In the genomic region with DNA sequence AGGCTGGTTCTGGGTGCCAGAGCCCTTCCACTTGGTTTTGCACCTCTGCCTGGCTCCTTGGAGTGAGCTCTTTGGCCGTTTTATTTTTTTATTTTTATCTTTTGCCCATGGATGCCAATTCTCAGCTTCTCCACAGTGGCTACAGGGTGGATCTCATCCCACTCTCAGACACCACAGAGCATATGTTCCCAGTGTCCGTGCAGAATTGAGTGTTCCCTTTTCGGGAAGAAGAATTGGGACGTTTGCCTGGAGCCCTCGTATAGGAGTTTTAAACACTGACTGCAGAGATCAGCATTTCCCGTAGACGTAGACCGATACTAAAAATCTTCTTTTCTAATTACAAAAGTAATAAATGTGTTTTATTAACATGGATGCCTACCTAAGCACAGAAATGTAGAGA, we compare ENCODE assay signal across 21 mouse cellular contexts. TPM values are rescaled to one million over a fixed set of nuclear protein-coding genes. Genes with fewer than 3 reads are reported as not detected.
DNase-seq lines count a peak whose midpoint lies in the region; TF ChIP-seq lines count a peak whose summit lies in the region.
"Had no signal": no experiment of that assay in that cellular context is flagged by ENCODE, and none has a peak within 500 bp of the region (broad histone marks: within the 10 kb centered on the region; RNA-seq: fewer than 3 reads in every experiment).

No protein-coding gene starts in this region.

- DNase-seq in layer of hippocampus, adult 2 months (ENCODE audit: low spot score in 2 of 2) = no peak
- DNase-seq in layer of hippocampus, postnatal 10 days (ENCODE audit: low spot score in 2 of 2) = no peak
- peak; percentile 60 for DNase-seq in right cerebral cortex, adult 18-20 months
- no peak for DNase-seq in right cerebral cortex, postnatal 4 days
- DNase-seq in right cerebral cortex, postnatal 10 days (ENCODE audit: low spot score in 2 of 2) = peak; percentile 44 to 46
- no peak for DNase-seq in natural killer cell, adult 2 months (ENCODE audit: low spot score in 2 of 2)
- no peak for DNase-seq in urinary bladder, postnatal 10 days (ENCODE audit: low spot score)
- DNase-seq: adrenal gland, adult 8-10 months; adrenal gland, postnatal 36 days; cerebellum, adult 11 months; cerebellum, adult 8-10 months; cerebellum, postnatal 14 days; embryo, embryonic 11 days; gastrocnemius, adult 2 months; gastrocnemius, postnatal 25 days; heart, postnatal 10 days; heart, postnatal 4 days had no signal

- H3K4me3 ChIP-seq in layer of hippocampus, adult 2 months = no peak overlapping the region
- H3K4me3 ChIP-seq: embryonic facial prominence, embryonic 15.5 days; erythroblast, embryonic 14.5 days; forebrain, embryonic 10.5 days; gastrocnemius, adult 2 months; hindbrain, embryonic 12.5 days had no signal

- TF ChIP-seq CTCF in layer of hippocampus, adult 2 months (conservative IDR thresholded peaks at IDR 0.05) = no peak

- H3K27ac ChIP-seq in layer of hippocampus, adult 2 months = peak overlapping the region; percentile 18; the same call in 1 of the 2 replicates
- H3K27ac ChIP-seq: embryonic facial prominence, embryonic 15.5 days; forebrain, embryonic 10.5 days; gastrocnemius, adult 2 months; hindbrain, embryonic 12.5 days had no signal

RNA-seq across cellular contexts. Expression of a gene that starts 53.1 kb away (rescaled TPM):
- total RNA-seq in layer of hippocampus, adult 2 months (2021) = 10 to 100 TPM; 53.3 to 54.7 TPM
- total RNA-seq in layer of hippocampus, postnatal 10 days (2021) = 10 to 100 TPM; 54.9 to 59.6 TPM

Comparison
In these comparisons a context has a peak if more than half of its experiments do, and no peak if none do; other contexts are left out.
1. DNase-seq: peak in right cerebral cortex, adult 18-20 months (single experiment) and right cerebral cortex, postnatal 10 days (2 of 2); none in layer of hippocampus, adult 2 months (0 of 2), layer of hippocampus, postnatal 10 days (0 of 2), right cerebral cortex, postnatal 4 days (single experiment), natural killer cell, adult 2 months (0 of 2) and urinary bladder, postnatal 10 days (single experiment).